Mouse (Mus musculus): ENCODE data around the gene Nol10. TPM values are rescaled to one million over a fixed set of nuclear protein-coding genes. Genes with fewer than 3 reads are reported as not detected.

Nol10 gene
- polyA plus RNA-seq, 1 experiment = 9.6 TPM

DNA sequence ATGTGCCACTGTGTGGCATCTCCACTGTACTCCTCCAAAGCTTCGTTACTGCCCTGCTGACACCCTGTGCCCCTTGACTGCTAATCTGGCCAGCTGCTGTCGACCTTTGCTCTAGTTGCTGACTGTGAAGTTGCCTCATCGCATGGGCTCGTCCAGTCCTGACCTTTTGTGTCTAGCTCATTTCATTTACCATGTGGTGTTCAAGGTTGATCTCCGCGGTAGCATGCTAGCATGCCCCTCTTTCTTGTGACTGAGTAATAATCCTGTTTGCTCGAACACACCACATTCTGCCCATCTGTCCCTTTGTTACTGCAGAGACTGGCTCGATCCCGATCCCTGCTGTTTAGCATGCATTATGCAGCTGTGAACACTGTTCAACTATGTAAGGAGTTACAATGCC, 93.2 kb downstream of the Nol10 start:
- WGBS = 82% methylated on average over 9 of the region's 9 CpGs
- Histone ChIP-seq H3K4me3 (replicated peaks; ENCODE audit: control insufficient read depth, low read depth, low read length) (no peak overlapping the region), H3K27ac (ENCODE audit: control insufficient read depth, insufficient read depth, low read depth, low read length, poor library complexity) (no peak overlapping the region), H3K4me1 (ENCODE audit: control insufficient read depth, insufficient read depth, low read length) (no peaks in the 10 kb centered on the region)
- TF ChIP-seq CTCF (IDR thresholded peaks at IDR 0.05; ENCODE audit: control insufficient read depth, insufficient read depth, low read length) (no peak), POLR2A (IDR thresholded peaks at IDR 0.05; ENCODE audit: borderline replicate concordance, control insufficient read depth, low read depth, low read length) (no peak)

DNA sequence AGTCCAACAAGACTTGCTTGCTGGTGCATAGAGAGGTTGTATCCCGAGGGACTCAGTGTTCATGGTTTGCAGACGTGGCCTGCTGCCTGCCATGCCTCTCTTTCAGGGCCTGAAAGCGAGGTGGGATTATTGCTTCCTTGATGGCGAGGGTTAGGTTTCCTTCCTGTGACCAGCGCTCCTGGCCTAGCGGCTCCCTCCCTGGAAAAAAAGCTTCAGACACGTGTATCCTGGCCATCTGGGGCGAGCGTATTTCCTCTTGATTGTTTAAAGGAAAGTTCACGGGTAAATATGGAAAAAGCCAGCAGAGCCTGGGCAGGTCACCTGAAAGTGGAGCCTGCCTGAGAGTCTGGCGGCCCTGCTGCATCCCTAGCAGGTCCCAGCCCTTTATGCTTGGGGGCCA, 96.1 kb downstream of the Nol10 start:
- TF ChIP-seq POLR2A (IDR thresholded peaks at IDR 0.05; ENCODE audit: borderline replicate concordance, control insufficient read depth, low read depth, low read length) (no peak), CTCF (IDR thresholded peaks at IDR 0.05; ENCODE audit: control insufficient read depth, insufficient read depth, low read length) (no peak)
- no peak overlapping the region for H3K27ac ChIP-seq (ENCODE audit: control insufficient read depth, insufficient read depth, low read depth, low read length, poor library complexity)
- no peak overlapping the region for H3K4me3 ChIP-seq (replicated peaks; ENCODE audit: control insufficient read depth, low read depth, low read length)
- no peaks in the 10 kb centered on the region for H3K4me1 ChIP-seq (ENCODE audit: control insufficient read depth, insufficient read depth, low read length)
- WGBS = 65% methylated on average over 11 of the region's 11 CpGs

DNA sequence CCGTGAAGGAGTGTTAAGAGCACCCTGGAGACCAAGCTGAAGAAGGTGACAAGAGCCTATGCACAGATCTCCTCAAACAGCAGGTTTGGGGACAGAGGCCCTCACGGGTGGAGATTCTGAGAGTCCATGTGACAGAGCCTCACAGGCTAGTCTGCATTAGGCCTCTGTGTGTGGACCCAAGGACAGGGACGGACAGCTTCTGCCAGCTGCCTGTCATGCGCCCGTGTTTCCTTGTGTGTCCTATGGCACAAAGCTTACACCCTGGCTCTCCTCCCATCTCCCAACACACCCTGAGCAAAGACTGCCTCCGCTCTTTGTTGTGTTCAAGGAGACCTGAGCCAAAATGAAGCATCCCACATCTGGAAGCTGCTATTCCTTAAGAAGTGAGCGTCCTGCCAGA, 97.0 kb downstream of the Nol10 start:
- TF ChIP-seq CTCF (IDR thresholded peaks at IDR 0.05; ENCODE audit: control insufficient read depth, insufficient read depth, low read length) (no peak), POLR2A (IDR thresholded peaks at IDR 0.05; ENCODE audit: borderline replicate concordance, control insufficient read depth, low read depth, low read length) (no peak)
- WGBS = 86% methylated on average over 7 of the region's 7 CpGs

DNA sequence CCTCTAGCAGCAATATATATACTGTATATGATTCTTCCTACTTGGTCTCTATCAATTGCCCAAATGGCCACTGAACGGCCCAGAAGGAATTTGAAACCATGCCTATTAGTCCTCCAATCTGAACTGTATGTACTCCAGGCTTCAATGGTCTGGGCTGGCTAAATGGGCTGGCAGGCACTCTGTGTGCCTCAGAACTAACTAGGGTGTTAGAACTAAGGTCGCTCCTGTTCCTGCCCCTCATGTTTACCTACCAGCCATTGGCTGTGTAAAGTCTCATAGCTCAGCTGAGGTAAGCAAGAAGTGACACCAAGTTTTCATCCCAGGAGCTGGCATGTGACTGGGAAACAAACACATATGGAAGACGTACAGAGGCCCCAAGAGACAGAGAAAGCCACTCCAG, 100.5 kb downstream of the Nol10 start:
- H3K27ac ChIP-seq (ENCODE audit: control insufficient read depth, insufficient read depth, low read depth, low read length, poor library complexity) = no peak overlapping the region
- H3K4me1 ChIP-seq (ENCODE audit: control insufficient read depth, insufficient read depth, low read length) = no peaks in the 10 kb centered on the region
- no peak overlapping the region for H3K4me3 ChIP-seq (replicated peaks; ENCODE audit: control insufficient read depth, low read depth, low read length)
- no peak for TF ChIP-seq POLR2A (IDR thresholded peaks at IDR 0.05; ENCODE audit: borderline replicate concordance, control insufficient read depth, low read depth, low read length)
- no peak for TF ChIP-seq CTCF (IDR thresholded peaks at IDR 0.05; ENCODE audit: control insufficient read depth, insufficient read depth, low read length)
- 74% methylated on average over 3 of the region's 3 CpGs for whole genome bisulfite sequencing

More for the DNA sequence above, 97.0 kb downstream of the Nol10 start:
- Histone ChIP-seq H3K4me3 (replicated peaks; ENCODE audit: control insufficient read depth, low read depth, low read length) (no peak overlapping the region), H3K27ac (ENCODE audit: control insufficient read depth, insufficient read depth, low read depth, low read length, poor library complexity) (no peak overlapping the region), H3K4me1 (ENCODE audit: control insufficient read depth, insufficient read depth, low read length) (no peaks in the 10 kb centered on the region)

DNA sequence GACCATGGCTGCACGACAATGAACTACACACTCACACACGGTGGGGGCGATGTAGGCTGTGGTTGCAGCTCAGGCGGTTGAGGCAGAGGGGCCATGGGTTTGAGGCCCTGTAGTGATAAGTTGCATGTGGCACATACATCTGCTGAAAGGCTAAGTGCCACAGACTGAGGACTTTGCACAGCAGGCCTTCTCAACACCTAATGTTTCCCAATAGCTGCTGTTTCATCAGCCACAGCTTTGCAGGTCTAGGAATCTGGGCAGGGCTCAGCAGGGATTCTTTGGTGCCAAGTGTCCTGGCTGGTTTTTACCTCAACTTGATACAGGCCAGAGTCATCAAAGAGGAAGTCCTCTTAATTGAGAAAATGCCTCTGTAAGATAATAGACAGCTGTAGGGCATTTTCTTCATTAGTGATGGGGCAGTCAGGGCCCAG, 101.4 kb downstream of the Nol10 start:
- 79% methylated on average over 4 of the region's 4 CpGs for WGBS
- H3K27ac ChIP-seq (ENCODE audit: control insufficient read depth, insufficient read depth, low read depth, low read length, poor library complexity) = no peak overlapping the region
- TF ChIP-seq CTCF (IDR thresholded peaks at IDR 0.05; ENCODE audit: control insufficient read depth, insufficient read depth, low read length) = no peak
- no peak for TF ChIP-seq POLR2A (IDR thresholded peaks at IDR 0.05; ENCODE audit: borderline replicate concordance, control insufficient read depth, low read depth, low read length)

DNA sequence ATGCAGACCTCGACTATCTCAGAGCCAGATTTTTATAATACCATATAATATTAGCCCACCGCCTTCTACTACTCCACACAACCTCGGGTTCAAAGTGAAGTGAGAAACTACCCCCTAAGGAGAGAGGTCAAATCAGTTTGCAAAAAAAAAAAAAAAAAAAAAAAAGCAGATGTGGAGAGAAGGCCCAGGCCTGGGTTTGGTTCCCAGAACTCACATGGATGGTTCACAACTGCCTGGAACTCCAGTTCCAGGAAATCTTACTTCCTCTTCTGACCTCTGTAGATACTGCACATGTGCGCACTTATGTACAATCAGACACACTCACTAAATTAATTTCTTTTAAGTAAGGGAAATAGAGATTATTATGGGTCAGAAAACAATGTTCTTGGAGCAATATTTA, 102.2 kb downstream of the Nol10 start:
- WGBS = 52% methylated on average over 4 of the region's 4 CpGs
- no peak for TF ChIP-seq POLR2A (IDR thresholded peaks at IDR 0.05; ENCODE audit: borderline replicate concordance, control insufficient read depth, low read depth, low read length)
- no peak for TF ChIP-seq CTCF (IDR thresholded peaks at IDR 0.05; ENCODE audit: control insufficient read depth, insufficient read depth, low read length)
- Histone ChIP-seq H3K4me1 (ENCODE audit: control insufficient read depth, insufficient read depth, low read length) (no peaks in the 10 kb centered on the region), H3K4me3 (replicated peaks; ENCODE audit: control insufficient read depth, low read depth, low read length) (no peak overlapping the region), H3K27ac (ENCODE audit: control insufficient read depth, insufficient read depth, low read depth, low read length, poor library complexity) (no peak overlapping the region)

More for the DNA sequence above, 101.4 kb downstream of the Nol10 start:
- Histone ChIP-seq H3K4me3 (replicated peaks; ENCODE audit: control insufficient read depth, low read depth, low read length) (no peak overlapping the region), H3K4me1 (ENCODE audit: control insufficient read depth, insufficient read depth, low read length) (no peaks in the 10 kb centered on the region)

DNA sequence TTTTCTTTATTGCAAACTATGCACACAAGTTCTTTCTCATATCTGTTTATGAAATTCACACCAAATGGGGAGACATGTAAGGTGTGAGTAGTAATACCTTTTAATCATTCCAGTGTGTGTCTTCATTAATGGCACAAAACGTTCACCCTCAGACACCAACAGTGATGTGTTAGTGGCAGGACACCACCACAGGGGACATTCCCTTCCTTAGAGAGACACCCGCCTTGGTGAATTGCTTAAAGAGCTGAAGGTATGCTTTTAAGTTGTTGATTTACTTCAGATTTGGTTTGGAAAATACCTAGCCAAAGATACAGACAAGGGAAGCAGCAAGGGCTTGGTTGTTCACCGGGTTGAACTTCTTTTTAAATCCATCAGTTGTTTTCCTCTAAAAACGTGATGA, 102.7 kb downstream of the Nol10 start:
- no peak for TF ChIP-seq CTCF (IDR thresholded peaks at IDR 0.05; ENCODE audit: control insufficient read depth, insufficient read depth, low read length)
- TF ChIP-seq POLR2A (IDR thresholded peaks at IDR 0.05; ENCODE audit: borderline replicate concordance, control insufficient read depth, low read depth, low read length) = no peak
- Histone ChIP-seq H3K27ac (ENCODE audit: control insufficient read depth, insufficient read depth, low read depth, low read length, poor library complexity) (no peak overlapping the region), H3K4me1 (ENCODE audit: control insufficient read depth, insufficient read depth, low read length) (no peaks in the 10 kb centered on the region), H3K4me3 (replicated peaks; ENCODE audit: control insufficient read depth, low read depth, low read length) (no peak overlapping the region)
- WGBS = 67% methylated on average over 4 of the region's 4 CpGs

DNA sequence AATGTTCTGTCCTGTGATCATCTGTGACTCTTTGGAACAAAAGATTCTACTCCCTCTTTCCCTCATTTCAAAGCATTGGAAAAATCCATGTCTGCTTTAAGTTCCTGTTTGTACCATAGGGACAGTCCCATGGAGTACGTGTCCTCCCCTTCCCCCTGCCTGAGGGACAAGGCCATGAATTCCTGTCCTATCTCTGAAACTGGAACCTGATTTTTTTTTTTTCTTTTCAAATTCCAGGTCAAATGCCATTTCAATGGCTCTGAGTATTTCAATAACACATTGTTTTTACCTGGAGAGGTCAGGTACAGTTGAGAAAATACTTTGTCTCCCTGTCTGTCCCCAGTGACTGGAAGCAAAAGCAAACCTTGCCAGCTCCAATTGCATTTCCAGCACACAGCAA, 104.0 kb downstream of the Nol10 start:
- no peak overlapping the region for H3K4me3 ChIP-seq (replicated peaks; ENCODE audit: control insufficient read depth, low read depth, low read length)
- TF ChIP-seq CTCF (IDR thresholded peaks at IDR 0.05; ENCODE audit: control insufficient read depth, insufficient read depth, low read length) (no peak), POLR2A (IDR thresholded peaks at IDR 0.05; ENCODE audit: borderline replicate concordance, control insufficient read depth, low read depth, low read length) (no peak)
- no peaks in the 10 kb centered on the region for H3K4me1 ChIP-seq (ENCODE audit: control insufficient read depth, insufficient read depth, low read length)
- no peak overlapping the region for H3K27ac ChIP-seq (ENCODE audit: control insufficient read depth, insufficient read depth, low read depth, low read length, poor library complexity)
- WGBS = 71% methylated on average over 1 of the region's 1 CpGs

DNA sequence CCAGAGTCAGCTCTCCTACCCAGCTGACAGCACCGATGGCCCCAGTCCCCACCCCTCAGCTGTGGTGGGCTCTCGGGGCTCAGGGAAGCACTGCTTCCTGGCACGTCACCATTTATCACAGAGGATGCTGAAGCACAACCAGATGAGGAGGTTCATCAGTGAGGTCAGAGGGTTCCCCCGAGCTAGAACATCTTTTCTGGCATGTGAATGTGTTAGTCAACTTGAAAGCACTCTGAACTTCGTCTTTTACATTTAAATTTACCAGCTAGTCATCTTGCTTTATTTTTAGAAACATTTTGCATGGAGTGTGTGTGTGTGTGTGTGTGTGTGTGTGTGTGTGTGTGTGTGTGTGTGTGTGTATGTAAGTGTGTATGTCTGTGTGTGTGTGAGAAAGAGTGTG, 105.7 kb downstream of the Nol10 start:
- no peaks in the 10 kb centered on the region for H3K4me1 ChIP-seq (ENCODE audit: control insufficient read depth, insufficient read depth, low read length)
- no peak overlapping the region for H3K27ac ChIP-seq (ENCODE audit: control insufficient read depth, insufficient read depth, low read depth, low read length, poor library complexity)
- TF ChIP-seq CTCF (IDR thresholded peaks at IDR 0.05; ENCODE audit: control insufficient read depth, insufficient read depth, low read length) (no peak), POLR2A (IDR thresholded peaks at IDR 0.05; ENCODE audit: borderline replicate concordance, control insufficient read depth, low read depth, low read length) (no peak)
- H3K4me3 ChIP-seq (replicated peaks; ENCODE audit: control insufficient read depth, low read depth, low read length) = no peak overlapping the region
- 55% methylated on average over 5 of the region's 5 CpGs for WGBS
